Mouse (Mus musculus): ENCODE results near the gene Epb41l1. TPM values are rescaled to one million over a fixed set of nuclear protein-coding genes. Genes with fewer than 3 reads are reported as not detected.
A peak's percentile ranks its signal among the peaks of the same experiment; 100 is the strongest.

The Epb41l1 gene
- polyA plus RNA-seq, 1 experiment from 2014 or later, result 0.76 TPM

DNA sequence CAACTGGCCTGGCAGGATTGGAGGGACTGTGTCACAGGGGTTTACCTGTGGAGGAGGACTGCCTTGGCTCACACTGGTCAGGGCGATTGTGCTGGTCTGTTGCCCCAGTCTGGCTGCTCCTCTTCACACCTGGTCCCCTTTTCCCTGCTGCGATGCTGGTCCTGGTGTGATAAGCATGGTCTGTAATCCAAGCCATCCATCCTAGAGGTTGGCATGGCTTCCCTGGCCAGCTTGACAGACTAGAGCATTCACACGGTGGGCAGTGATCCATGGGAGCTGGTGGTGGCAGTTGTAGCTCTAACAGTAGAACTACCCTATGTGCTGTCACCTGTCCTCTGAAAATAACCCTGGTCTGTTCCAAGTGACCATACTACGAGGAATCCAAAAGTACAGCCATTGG, 43.7 kb downstream of the Epb41l1 start:
- H3K4me2 ChIP-seq (ENCODE audit: low read depth, low read length), result no peak overlapping the region
- H3K9ac ChIP-seq (ENCODE audit: low read length), result no peak overlapping the region
- H3K4me1 ChIP-seq (ENCODE audit: control insufficient read depth, insufficient read depth, low read length), result peaks cover 20% of the 10 kb centered on the region
- H3K27ac ChIP-seq (ENCODE audit: low read length), result no peak overlapping the region
- no peaks in the 10 kb centered on the region for H3K9me3 ChIP-seq (replicated peaks; ENCODE audit: control insufficient read depth, low read length)
- peaks cover 4% of the 10 kb centered on the region; the same call in 1 of the 2 replicates for H3K27me3 ChIP-seq (ENCODE audit: control insufficient read depth, insufficient read depth, low read length)
- H3K36me3 ChIP-seq (ENCODE audit: control insufficient read depth, insufficient read depth), result no peaks in the 10 kb centered on the region
- 75% methylated on average over 4 of the region's 4 CpGs for WGBS
- no peak overlapping the region for H3K4me3 ChIP-seq (ENCODE audit: low read length)
- no peak for ATAC-seq (replicated peaks; ENCODE audit: extremely low read depth, insufficient read depth, low FRiP score)

DNA sequence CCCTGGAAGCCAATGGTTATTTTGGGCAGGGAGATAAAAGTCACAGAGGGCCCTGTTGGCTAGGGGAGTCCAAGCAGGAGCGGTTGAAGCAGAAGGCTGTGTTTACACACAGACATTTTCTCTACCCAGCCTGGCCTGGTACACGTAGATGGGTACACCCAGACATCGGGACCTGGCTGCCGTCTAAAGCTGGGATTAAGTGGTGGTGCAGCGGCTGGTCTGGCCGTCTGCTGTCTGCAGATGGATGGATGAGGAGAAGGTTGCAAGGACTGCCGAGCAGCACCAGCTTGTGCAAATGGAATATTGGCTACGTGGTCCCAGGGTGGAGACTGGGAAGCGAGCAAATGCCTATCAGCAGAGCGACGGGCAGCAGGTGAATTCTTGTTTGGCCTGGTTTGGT, 46.8 kb downstream of the Epb41l1 start:
- H3K27me3 ChIP-seq (ENCODE audit: control insufficient read depth, insufficient read depth, low read length), result no peaks in the 10 kb centered on the region
- ATAC-seq (replicated peaks; ENCODE audit: extremely low read depth, insufficient read depth, low FRiP score), result peak; percentile 42; the same call in 1 of the 2 replicates
- H3K4me2 ChIP-seq (ENCODE audit: low read depth, low read length), result no peak overlapping the region
- no peak overlapping the region for H3K4me3 ChIP-seq (ENCODE audit: low read length)
- no peaks in the 10 kb centered on the region for H3K9me3 ChIP-seq (replicated peaks; ENCODE audit: control insufficient read depth, low read length)
- no peak overlapping the region for H3K9ac ChIP-seq (ENCODE audit: low read length)
- peaks cover 18% of the 10 kb centered on the region for H3K4me1 ChIP-seq (ENCODE audit: control insufficient read depth, insufficient read depth, low read length)
- H3K27ac ChIP-seq (ENCODE audit: low read length), result no peak overlapping the region; the same call in 1 of the 2 replicates
- no peaks in the 10 kb centered on the region for H3K36me3 ChIP-seq (ENCODE audit: control insufficient read depth, insufficient read depth)
- WGBS, result 62% methylated on average over 11 of the region's 11 CpGs

DNA sequence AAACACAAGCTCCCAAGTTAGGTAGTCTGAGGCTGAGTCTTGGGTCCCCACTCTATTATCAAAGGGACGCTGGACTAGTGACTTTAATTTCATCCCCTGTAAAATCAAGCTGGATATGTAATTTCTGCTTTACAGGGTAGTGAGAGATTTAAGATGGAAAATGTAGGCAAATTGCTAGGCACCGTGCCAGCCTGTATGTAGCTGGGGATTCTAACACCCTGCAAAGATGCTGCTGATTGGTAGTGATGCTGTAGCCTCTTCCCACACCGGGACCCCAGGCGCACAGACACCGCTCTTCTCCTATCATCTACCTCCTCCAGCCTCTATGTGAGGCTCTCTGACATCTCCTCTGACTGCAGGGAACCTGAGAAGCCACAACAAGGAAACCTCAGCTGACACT, 48.2 kb downstream of the Epb41l1 start:
- no peak overlapping the region for H3K4me3 ChIP-seq (ENCODE audit: low read length)
- no peaks in the 10 kb centered on the region for H3K27me3 ChIP-seq (ENCODE audit: control insufficient read depth, insufficient read depth, low read length)
- no peak overlapping the region for H3K4me2 ChIP-seq (ENCODE audit: low read depth, low read length)
- H3K9me3 ChIP-seq (replicated peaks; ENCODE audit: control insufficient read depth, low read length), result no peaks in the 10 kb centered on the region
- peaks cover 24% of the 10 kb centered on the region for H3K4me1 ChIP-seq (ENCODE audit: control insufficient read depth, insufficient read depth, low read length)
- ATAC-seq (replicated peaks; ENCODE audit: extremely low read depth, insufficient read depth, low FRiP score), result no peak
- H3K27ac ChIP-seq (ENCODE audit: low read length), result no peak overlapping the region
- H3K9ac ChIP-seq (ENCODE audit: low read length), result no peak overlapping the region
- 57% methylated on average over 5 of the region's 5 CpGs for WGBS
- H3K36me3 ChIP-seq (ENCODE audit: control insufficient read depth, insufficient read depth), result no peaks in the 10 kb centered on the region

DNA sequence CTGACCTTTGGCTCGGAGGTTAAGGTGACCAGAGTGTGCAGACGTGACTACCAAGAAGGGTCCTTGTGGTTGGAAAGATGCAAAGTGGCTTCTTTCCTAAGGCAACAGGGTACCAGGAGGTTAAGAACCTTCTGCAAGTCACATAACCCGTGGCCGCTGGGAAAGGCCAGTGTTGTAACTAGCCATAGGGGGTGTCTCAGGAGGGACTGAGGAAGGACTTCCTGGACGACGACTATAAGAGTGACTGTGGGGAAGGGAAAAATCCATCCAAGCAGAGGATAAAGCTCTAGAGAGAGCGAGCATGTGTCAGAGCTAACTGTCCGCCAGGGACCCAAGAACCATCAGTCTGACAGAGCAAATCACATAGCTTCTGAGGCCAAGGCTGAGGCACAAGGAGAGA, 48.8 kb downstream of the Epb41l1 start:
- no peaks in the 10 kb centered on the region for H3K36me3 ChIP-seq (ENCODE audit: control insufficient read depth, insufficient read depth)
- ATAC-seq (replicated peaks; ENCODE audit: extremely low read depth, insufficient read depth, low FRiP score), result no peak
- H3K27me3 ChIP-seq (ENCODE audit: control insufficient read depth, insufficient read depth, low read length), result no peaks in the 10 kb centered on the region
- no peak overlapping the region for H3K4me2 ChIP-seq (ENCODE audit: low read depth, low read length)
- no peak overlapping the region for H3K27ac ChIP-seq (ENCODE audit: low read length)
- peaks cover 28% of the 10 kb centered on the region for H3K4me1 ChIP-seq (ENCODE audit: control insufficient read depth, insufficient read depth, low read length)
- no peak overlapping the region for H3K9ac ChIP-seq (ENCODE audit: low read length)
- 69% methylated on average over 8 of the region's 8 CpGs for WGBS
- H3K4me3 ChIP-seq (ENCODE audit: low read length), result no peak overlapping the region
- H3K9me3 ChIP-seq (replicated peaks; ENCODE audit: control insufficient read depth, low read length), result no peaks in the 10 kb centered on the region

DNA sequence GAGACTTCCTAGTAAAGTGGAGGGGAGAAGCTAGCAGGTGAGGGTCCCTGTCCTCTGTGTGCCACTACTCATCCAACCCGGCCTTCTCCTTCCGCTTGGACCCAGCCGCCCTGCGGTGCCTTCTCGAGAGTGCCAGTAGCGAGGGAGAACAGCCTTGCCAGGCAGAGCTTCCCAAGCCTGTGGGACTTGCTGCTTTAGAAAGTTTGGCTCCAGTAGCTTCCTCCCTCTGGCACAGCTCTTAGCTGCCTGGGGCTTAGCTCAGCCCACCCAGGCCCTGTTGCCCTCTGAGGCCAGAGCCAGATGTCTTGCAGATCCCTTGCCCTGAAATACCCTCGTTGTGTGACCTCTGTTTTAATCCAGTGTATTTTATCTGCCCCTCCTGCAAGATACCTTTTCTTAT, 50.2 kb downstream of the Epb41l1 start:
- Histone ChIP-seq H3K4me1 (ENCODE audit: control insufficient read depth, insufficient read depth, low read length) (peaks cover 35% of the 10 kb centered on the region), H3K4me2 (ENCODE audit: low read depth, low read length) (no peak overlapping the region), H3K36me3 (ENCODE audit: control insufficient read depth, insufficient read depth) (no peaks in the 10 kb centered on the region), H3K4me3 (ENCODE audit: low read length) (no peak overlapping the region), H3K27me3 (ENCODE audit: control insufficient read depth, insufficient read depth, low read length) (no peaks in the 10 kb centered on the region), H3K9me3 (replicated peaks; ENCODE audit: control insufficient read depth, low read length) (no peaks in the 10 kb centered on the region), H3K9ac (ENCODE audit: low read length) (no peak overlapping the region), H3K27ac (ENCODE audit: low read length) (no peak overlapping the region)
- WGBS, result 85% methylated on average over 7 of the region's 7 CpGs
- ATAC-seq (replicated peaks; ENCODE audit: extremely low read depth, insufficient read depth, low FRiP score), result no peak

DNA sequence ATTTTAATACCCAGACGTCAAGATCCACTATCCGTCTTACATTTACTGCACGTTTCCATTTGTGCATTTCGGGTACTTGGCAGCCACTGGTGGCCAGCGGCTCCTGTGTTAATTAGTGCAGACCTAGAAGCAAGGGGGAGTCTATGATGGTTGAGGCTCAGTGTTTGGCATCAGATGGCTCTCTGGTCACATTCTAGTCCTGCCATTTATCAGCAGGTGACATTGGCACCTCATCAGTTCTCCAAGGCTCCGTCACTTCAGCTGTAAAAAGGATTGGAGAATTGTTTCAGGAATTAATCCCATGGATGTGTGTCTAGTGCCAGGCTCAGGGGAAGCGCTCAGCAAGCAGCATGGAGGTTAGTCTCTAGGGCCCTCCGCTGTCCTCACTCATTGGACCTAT, 51.6 kb downstream of the Epb41l1 start:
- 91% methylated on average over 8 of the region's 8 CpGs for WGBS
- Histone ChIP-seq H3K4me3 (ENCODE audit: low read length) (no peak overlapping the region), H3K4me2 (ENCODE audit: low read depth, low read length) (no peak overlapping the region), H3K36me3 (ENCODE audit: control insufficient read depth, insufficient read depth) (no peaks in the 10 kb centered on the region), H3K4me1 (ENCODE audit: control insufficient read depth, insufficient read depth, low read length) (peaks cover 36% of the 10 kb centered on the region), H3K27ac (ENCODE audit: low read length) (no peak overlapping the region), H3K9ac (ENCODE audit: low read length) (no peak overlapping the region), H3K27me3 (ENCODE audit: control insufficient read depth, insufficient read depth, low read length) (peaks cover 1% of the 10 kb centered on the region), H3K9me3 (replicated peaks; ENCODE audit: control insufficient read depth, low read length) (no peaks in the 10 kb centered on the region)
- no peak for ATAC-seq (replicated peaks; ENCODE audit: extremely low read depth, insufficient read depth, low FRiP score)

DNA sequence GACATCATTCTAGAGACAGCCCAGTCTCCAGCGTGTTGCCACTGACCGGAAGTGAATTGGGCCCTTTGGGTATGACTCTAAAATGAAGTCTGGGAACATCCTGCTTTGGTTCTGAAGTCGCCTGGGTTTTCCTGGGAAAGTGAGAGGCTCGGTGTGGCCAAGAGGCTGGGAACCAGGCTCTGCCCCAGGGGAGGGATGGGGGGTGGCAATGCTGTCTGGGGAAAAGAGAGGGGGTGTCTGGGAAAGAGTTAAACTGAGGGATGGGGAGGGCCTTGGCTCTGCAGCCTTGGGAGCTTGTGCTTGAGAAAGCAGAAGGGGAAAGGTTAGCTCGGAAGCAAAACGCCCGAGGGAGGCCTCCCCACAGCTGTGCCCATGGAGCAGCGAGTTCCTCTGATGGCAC, 53.0 kb downstream of the Epb41l1 start:
- Histone ChIP-seq H3K4me2 (ENCODE audit: low read depth, low read length) (no peak overlapping the region), H3K36me3 (ENCODE audit: control insufficient read depth, insufficient read depth) (no peaks in the 10 kb centered on the region), H3K9ac (ENCODE audit: low read length) (no peak overlapping the region), H3K27ac (ENCODE audit: low read length) (0 out of 2 replicates have a peak overlapping the region, but pooled peaks have one; percentile 2), H3K9me3 (replicated peaks; ENCODE audit: control insufficient read depth, low read length) (no peaks in the 10 kb centered on the region), H3K4me3 (ENCODE audit: low read length) (no peak overlapping the region), H3K27me3 (ENCODE audit: control insufficient read depth, insufficient read depth, low read length) (peaks cover 4% of the 10 kb centered on the region), H3K4me1 (ENCODE audit: control insufficient read depth, insufficient read depth, low read length) (peaks cover 36% of the 10 kb centered on the region)
- WGBS, result 60% methylated on average over 8 of the region's 8 CpGs
- no peak for ATAC-seq (replicated peaks; ENCODE audit: extremely low read depth, insufficient read depth, low FRiP score)

DNA sequence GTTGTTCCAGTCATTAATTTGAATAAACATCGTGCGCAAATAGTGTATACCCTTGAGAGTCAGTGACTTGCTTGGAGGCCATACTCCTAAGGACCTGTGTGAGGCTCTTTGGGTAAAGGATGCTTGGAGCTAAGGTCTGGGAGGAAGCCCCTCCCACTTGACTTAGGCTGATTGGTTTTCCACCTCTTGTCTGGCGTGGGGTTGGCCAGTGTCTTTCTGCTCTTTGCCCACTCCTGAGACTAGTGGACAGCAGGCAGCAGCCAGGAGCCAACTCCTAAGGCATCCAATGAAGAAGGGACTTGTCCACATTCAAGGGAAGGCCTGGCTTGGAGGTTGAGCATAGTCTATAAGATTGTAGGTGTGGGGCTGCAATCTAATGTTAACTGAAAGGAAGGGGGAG, 53.4 kb downstream of the Epb41l1 start:
- Histone ChIP-seq H3K9me3 (replicated peaks; ENCODE audit: control insufficient read depth, low read length) (no peaks in the 10 kb centered on the region), H3K4me2 (ENCODE audit: low read depth, low read length) (no peak overlapping the region), H3K4me1 (ENCODE audit: control insufficient read depth, insufficient read depth, low read length) (peaks cover 32% of the 10 kb centered on the region), H3K27ac (ENCODE audit: low read length) (no peak overlapping the region), H3K9ac (ENCODE audit: low read length) (no peak overlapping the region), H3K27me3 (ENCODE audit: control insufficient read depth, insufficient read depth, low read length) (peaks cover 4% of the 10 kb centered on the region), H3K36me3 (ENCODE audit: control insufficient read depth, insufficient read depth) (no peaks in the 10 kb centered on the region), H3K4me3 (ENCODE audit: low read length) (no peak overlapping the region)
- no peak for ATAC-seq (replicated peaks; ENCODE audit: extremely low read depth, insufficient read depth, low FRiP score)
- WGBS, result 68% methylated on average over 3 of the region's 3 CpGs

DNA sequence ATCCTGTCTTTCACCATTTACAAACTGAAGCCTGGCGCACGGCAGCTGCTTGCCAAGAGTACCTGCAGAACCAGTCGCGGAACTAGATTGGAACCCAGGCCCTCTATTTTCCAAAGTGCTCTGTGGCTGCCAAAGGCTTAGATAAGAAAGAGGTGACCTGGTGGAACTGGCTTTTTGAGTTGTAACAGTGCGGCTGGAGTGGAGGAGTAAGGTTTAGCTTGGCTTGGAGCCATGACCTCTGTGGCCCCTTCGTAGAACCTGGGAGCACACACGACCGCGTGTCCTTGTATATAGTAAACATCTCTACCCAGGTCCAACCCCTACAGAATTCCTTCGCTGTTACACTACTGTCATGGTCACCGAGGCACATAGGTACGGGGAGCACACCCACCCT, 54.2 kb downstream of the Epb41l1 start:
- Histone ChIP-seq H3K27ac (ENCODE audit: low read length) (peak overlapping the region; percentile 82), H3K4me1 (ENCODE audit: control insufficient read depth, insufficient read depth, low read length) (peaks cover 27% of the 10 kb centered on the region), H3K9ac (ENCODE audit: low read length) (peak overlapping the region; percentile 88), H3K27me3 (ENCODE audit: control insufficient read depth, insufficient read depth, low read length) (peaks cover 4% of the 10 kb centered on the region), H3K4me2 (ENCODE audit: low read depth, low read length) (peak overlapping the region; percentile 95), H3K9me3 (replicated peaks; ENCODE audit: control insufficient read depth, low read length) (no peaks in the 10 kb centered on the region), H3K4me3 (ENCODE audit: low read length) (peak overlapping the region; percentile 77), H3K36me3 (ENCODE audit: control insufficient read depth, insufficient read depth) (no peaks in the 10 kb centered on the region)
- 12% methylated on average over 12 of the region's 12 CpGs for WGBS
- ATAC-seq (replicated peaks; ENCODE audit: extremely low read depth, insufficient read depth, low FRiP score), result 0 out of 2 replicates have a peak, but pooled peaks have one; percentile 16

All from heart, embryonic 16.5 days (tissue).